Mouse (Mus musculus) ZHBTc4 (cell line): ENCODE data around the gene Apoc4.

Source experiments
- DNase-seq: peaks from one replicate; pipeline ENCODE4 v3.0.0-alpha.2; 2011; ENCODE audit warnings: low read depth, low spot score

Apoc4 gene

DNA sequence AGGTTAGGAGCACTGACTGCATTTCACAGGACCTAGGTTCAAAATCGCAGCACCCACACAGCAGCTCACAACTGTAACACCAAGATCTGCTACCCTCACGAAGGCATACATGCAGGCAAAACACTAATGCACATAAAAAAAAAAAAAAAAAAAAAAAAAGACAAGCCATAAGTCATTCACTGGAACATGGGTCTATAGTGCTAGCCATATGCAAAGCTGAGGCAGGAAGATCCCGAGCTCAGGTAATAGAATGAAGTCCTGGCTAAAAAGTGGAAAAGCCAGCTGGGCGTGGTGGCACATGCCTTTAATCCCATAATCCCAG lies 18.5 kb upstream of the Apoc4 start:
- DNase-seq: no peak

GRCm38 (mm10) chr7:19698907-19699826 lies 17.9 kb upstream of the Apoc4 start, which contains the start of gene Apoe:
Apoe (minus strand) TSS chr7:19699188.
- peak; percentile 92 for DNase-seq

- peak; percentile 83 for DNase-seq
Measured at GRCm38 (mm10) chr7:19697949-19698906, 16.9 kb upstream of the Apoc4 start.

DNA sequence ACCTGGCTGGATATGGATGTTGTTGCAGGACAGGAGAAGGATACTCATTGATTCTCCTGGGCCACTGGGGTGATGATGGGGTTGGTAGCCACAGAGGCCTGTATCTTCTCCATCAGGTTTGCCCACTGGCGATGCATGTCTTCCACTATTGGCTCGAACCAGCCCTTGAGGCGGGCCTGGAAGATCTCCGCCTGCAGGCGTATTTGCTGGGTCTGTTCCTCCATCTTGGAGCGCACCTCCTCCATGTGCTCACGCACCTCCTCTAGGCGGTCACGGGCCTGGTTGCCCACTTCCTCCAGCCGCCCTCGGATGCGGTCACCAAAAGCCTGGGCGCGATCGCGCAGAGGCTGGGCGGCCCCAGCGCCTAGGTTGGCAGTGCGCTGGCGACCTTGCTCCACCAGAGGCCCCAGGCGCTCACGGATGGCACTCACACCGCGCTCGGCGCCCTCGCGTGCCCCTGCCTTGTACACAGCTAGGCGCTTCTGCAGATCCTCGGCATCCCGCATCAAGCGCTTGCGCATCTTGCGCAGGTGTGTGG lies 15.1 kb upstream of the Apoc4 start:
- peak; percentile 71 for DNase-seq

DNA sequence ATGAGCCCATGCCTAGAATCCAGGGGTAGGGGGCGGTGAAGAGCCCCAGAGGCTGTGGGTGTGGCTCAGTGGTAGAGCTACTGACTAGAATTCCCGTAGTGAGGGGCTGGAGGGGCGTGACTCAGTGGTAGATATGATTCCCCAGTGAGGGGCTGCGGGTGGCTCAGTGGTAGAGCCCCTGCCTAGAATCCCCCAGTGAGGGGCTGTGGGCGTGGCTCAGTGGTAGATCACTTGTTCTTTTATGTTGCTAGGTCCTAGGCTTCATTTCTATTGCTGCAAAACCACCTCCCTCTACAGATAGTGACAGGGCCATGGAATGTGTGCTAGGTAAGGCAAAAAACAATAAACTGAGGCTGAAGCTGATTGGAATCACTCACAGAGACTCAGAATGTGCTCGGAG lies 14.6 kb upstream of the Apoc4 start:
- peak; percentile 40 for DNase-seq

- DNase-seq: no peak
Measured at GRCm38 (mm10) chr7:19695213-19695594, 13.9 kb upstream of the Apoc4 start.

GRCm38 (mm10) chr7:19694336-19695212 lies 13.3 kb upstream of the Apoc4 start:
- no peak for DNase-seq

GRCm38 (mm10) chr7:19693421-19693820 lies 12.1 kb upstream of the Apoc4 start:
- no peak for DNase-seq

DNA sequence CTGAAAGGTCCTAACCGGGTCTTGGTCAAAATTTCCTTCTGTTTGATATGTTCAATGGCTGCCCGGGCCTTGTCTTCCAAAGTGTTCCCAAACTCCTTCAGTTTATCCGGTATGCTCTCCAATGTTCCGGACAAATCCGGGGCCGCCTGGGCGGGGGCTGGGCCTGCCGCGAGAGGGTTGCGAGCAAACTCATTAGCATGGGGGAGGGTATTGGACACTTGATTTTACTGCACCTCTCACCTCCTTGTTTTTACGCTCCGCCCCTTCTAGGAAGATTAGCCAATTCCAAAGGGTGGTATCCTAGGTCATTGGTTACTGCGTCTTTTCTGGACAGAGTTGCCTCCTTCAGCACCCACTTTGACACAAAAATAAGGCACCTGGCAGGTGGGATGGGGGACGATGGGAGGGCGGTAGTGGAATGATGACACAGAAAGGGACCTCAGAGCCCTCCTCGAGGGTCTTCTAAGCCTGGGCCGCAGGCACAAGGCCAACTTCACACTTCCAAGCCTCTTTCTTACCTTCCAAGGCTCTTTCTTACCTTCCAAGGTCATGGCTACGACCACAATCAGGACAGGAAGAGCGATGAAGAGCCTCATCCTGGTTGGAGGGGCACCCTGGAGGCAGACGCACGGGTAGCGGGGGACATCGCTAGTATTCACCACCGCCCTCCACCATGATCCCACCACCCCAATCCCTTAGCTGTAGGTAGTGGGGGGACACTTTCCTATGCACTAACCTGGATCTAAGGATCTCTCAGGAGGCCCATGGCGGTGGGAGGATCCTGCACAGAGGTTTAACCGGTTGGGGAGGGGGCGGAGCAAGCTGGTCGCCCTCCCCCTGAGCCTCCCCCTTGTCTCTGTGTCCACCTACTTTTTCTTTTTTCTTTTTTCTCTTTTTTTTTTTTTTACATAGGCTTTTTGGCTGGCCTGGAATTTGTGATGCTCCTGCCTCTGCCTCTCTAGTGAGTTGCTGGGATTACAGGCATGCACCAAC lies 10.9 kb upstream of the Apoc4 start, which contains the start of gene Apoc1:
Gene Apoc1, minus strand, starts transcription at position 788 of the 993 bp plus-strand sequence.
- DNase-seq: peak; percentile 98

GRCm38 (mm10) chr7:19691434-19691833 lies 10.2 kb upstream of the Apoc4 start:
- DNase-seq: peak; percentile 76

- no peak for DNase-seq
Measured at GRCm38 (mm10) chr7:19690845-19691244, 9.6 kb upstream of the Apoc4 start.

GRCm38 (mm10) chr7:19688611-19689010 lies 7.3 kb upstream of the Apoc4 start:
- no peak for DNase-seq

- no peak for DNase-seq
Measured at GRCm38 (mm10) chr7:19688101-19688500, 6.8 kb upstream of the Apoc4 start.

DNA sequence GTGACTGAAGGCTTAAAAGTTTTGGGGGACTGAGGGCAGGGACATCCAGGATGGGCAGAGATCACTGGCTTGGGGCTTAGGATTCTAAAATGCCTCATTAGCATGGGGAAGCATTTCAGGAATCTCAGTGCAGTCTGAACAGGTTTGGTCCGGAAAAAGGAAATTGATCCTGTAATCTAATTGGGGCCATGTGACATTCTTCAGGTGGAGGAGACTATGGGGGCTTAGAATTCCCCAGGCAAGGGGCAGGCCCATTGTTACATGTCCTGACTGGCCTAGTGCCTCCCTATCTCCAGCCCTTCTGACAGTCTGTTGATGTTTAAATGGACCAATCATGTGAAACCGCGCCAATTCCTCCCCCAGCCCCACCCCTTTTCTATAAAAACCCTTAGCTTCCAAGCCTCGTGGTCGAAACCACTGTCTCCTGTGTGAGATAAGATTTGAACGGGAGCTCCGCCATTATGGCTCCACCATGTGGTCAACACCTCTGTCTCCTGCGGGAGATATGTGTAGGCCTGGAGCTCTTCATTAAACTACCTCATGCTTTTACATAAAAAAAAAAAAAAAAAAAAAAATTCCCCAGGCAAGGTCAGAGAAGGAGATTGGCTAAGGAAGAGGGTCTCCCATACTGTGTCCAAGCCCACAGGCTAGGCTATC lies 5.8 kb upstream of the Apoc4 start:
- DNase-seq: peak; percentile 95

DNA sequence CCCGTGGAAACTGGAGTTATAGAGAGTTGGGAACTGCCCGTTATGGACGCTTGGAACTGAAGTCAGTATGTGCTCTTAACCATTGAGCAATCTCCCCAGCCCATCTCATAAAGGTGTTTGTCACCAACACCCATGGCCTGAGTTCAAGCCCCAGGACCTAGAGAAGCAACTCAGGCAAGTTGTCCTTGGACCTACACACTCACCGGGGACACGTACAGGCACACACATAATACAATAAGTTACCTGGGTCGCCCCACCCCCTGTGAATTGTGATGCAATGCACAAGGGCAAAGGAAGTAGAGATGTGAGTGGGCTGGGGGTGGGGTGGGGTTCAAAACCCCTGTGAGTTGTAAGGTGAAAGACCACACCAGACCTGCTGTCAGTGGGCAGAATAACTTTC lies 5.2 kb upstream of the Apoc4 start:
- DNase-seq: no peak

- no peak for DNase-seq
Measured at GRCm38 (mm10) chr7:19685374-19685773, 4.1 kb upstream of the Apoc4 start.

DNA sequence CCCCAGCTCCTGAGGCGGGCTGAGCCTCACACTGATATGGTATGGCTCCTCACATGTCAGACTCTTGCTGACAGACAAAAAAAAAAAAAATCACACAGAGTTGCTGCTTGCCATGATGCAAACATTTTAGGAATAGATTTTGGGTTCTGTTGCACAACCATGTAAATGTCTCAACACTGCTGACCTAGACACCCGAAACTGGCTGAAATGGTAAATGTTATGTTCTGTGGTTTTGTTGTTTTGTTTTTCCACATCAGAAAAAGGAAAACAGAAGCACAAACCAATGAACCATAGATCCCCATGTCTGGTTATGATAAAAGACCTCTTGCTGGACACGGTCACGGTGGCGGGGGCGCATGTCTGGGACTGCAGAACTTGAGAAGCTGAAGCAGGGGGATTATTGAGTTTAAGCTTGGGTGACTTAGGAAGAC lies 2.5 kb upstream of the Apoc4 start:
- DNase-seq: no peak

- no peak for DNase-seq
Measured at GRCm38 (mm10) chr7:19682979-19683378, 1.7 kb upstream of the Apoc4 start.

DNA sequence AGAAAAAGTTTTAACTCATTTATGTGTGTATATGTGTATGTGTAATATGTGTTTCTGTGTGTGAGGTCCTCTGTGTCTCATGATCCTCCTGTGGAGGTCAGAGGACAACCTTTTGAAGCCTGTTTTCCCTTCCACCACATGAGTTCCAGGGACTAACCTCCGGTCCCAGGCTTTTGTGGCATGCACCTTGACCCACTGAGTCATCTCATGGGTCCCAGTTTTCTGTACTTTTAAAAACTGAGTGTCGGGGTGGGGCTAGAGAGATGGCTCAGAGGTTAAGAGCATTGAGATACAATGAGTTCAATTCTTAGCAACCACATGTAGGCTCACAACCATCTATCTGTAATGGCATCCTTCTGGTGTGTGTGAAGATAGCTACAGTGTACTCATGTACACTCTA lies 577 bp downstream of the Apoc4 start:
- DNase-seq: no peak
